Mouse (Mus musculus): ENCODE measurements around the gene Tesk2. TPM values are rescaled to one million over a fixed set of nuclear protein-coding genes. Genes with fewer than 3 reads are reported as not detected.
A peak's percentile ranks its signal among the peaks of the same experiment; 100 is the strongest.

The Tesk2 gene
- polyA plus RNA-seq, 1 experiment from 2014 or later, result 6.7 TPM

- Histone ChIP-seq H3K27ac (no peak overlapping the region), H3K4me1 (0 out of 2 replicates have a peak, but pooled peaks cover 3% of the 10 kb centered on the region), H3K36me3 (peaks cover 87% of the 10 kb centered on the region), H3K9ac (no peak overlapping the region), H3K4me2 (no peak overlapping the region), H3K4me3 (no peak overlapping the region), H3K9me3 (no peaks in the 10 kb centered on the region), H3K27me3 (no peaks in the 10 kb centered on the region)
- WGBS, result 86% methylated on average over 2 of the region's 2 CpGs
- ATAC-seq (ENCODE audit: borderline replicate concordance, extremely low read depth, low FRiP score, low TSS enrichment), result no peak
Observed at GRCm38 (mm10) chr4:116692146-116692545, 28.6 kb upstream of the Tesk2 start.

DNA sequence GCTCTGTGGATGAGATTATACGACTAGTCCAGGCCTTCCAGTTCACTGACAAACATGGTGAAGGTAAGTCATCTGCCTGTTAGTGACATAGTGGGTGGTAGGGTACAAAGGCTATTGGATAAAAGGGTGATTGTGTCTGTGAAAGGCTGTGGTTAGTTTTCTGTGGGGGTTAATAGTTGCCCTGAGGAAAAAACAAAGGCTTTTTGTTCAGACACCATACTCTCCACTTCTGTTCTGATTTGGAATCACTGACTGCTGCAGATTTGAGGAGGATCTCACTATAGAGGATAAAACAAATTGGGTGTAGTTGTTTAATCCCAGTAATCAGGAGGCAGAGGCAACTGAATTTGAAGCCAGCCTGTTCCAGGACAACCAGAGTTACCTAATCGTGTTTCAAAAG lies 27.0 kb upstream of the Tesk2 start:
- ATAC-seq (ENCODE audit: borderline replicate concordance, extremely low read depth, low FRiP score, low TSS enrichment), result no peak
- H3K4me3 ChIP-seq, result no peak overlapping the region
- no peaks in the 10 kb centered on the region for H3K27me3 ChIP-seq
- H3K4me2 ChIP-seq, result no peak overlapping the region
- H3K9ac ChIP-seq, result no peak overlapping the region
- H3K36me3 ChIP-seq, result peaks cover 90% of the 10 kb centered on the region
- H3K9me3 ChIP-seq, result no peaks in the 10 kb centered on the region
- WGBS, result 72% methylated on average over 2 of the region's 2 CpGs
- no peak overlapping the region for H3K27ac ChIP-seq
- no peaks in the 10 kb centered on the region for H3K4me1 ChIP-seq

DNA sequence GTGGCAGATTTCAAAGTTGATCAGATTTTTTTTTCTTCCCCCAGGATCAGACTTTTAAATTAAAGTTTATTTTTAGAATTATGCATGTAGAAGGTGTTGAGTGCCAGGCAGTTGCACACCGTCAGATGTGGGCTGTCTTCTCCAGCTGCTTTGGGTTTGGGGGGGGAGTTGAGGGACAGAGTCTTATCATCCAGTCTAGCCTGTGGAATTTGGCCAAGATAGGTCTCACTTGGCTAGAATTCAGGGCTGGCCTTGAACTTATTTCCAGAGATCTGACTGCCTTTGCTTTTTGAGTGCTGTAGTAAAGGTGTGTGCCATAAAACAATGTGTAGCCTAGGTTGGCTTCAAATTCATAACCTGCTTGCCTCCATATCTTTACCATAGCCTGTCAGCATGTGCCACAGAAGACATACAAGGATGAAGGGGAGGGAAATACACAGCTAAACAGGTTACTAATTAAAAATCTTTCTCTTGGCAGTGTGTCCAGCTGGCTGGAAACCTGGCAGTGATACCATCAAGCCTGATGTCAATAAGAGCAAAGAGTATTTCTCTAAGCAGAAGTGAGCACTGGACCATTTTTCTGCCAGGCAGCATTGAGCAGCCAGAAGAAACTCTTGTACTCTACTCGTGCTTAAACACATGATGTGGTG lies 21.9 kb upstream of the Tesk2 start:
- H3K4me1 ChIP-seq, result no peaks in the 10 kb centered on the region
- peaks cover 72% of the 10 kb centered on the region for H3K36me3 ChIP-seq
- H3K4me3 ChIP-seq, result no peak overlapping the region
- no peak overlapping the region for H3K4me2 ChIP-seq
- no peaks in the 10 kb centered on the region for H3K27me3 ChIP-seq
- no peaks in the 10 kb centered on the region for H3K9me3 ChIP-seq
- no peak overlapping the region for H3K27ac ChIP-seq
- 58% methylated on average over 2 of the region's 2 CpGs for whole genome bisulfite sequencing
- H3K9ac ChIP-seq, result no peak overlapping the region
- ATAC-seq (ENCODE audit: borderline replicate concordance, extremely low read depth, low FRiP score, low TSS enrichment), result no peak

GRCm38 (mm10) chr4:116700964-116701363 lies 19.8 kb upstream of the Tesk2 start:
- Histone ChIP-seq H3K36me3 (peaks cover 54% of the 10 kb centered on the region), H3K4me2 (no peak overlapping the region), H3K27me3 (no peaks in the 10 kb centered on the region), H3K9me3 (no peaks in the 10 kb centered on the region), H3K9ac (no peak overlapping the region), H3K4me3 (no peak overlapping the region), H3K27ac (no peak overlapping the region), H3K4me1 (no peaks in the 10 kb centered on the region)
- 81% methylated on average over 1 of the region's 1 CpGs for WGBS
- no peak for ATAC-seq (ENCODE audit: borderline replicate concordance, extremely low read depth, low FRiP score, low TSS enrichment)

GRCm38 (mm10) chr4:116703804-116704203 lies 16.9 kb upstream of the Tesk2 start:
- Histone ChIP-seq H3K4me2 (no peak overlapping the region), H3K9me3 (no peaks in the 10 kb centered on the region), H3K27ac (no peak overlapping the region), H3K36me3 (peaks cover 29% of the 10 kb centered on the region), H3K4me3 (no peak overlapping the region), H3K4me1 (peaks cover 5% of the 10 kb centered on the region; the same call in 1 of the 2 replicates), H3K27me3 (no peaks in the 10 kb centered on the region), H3K9ac (no peak overlapping the region)
- ATAC-seq (ENCODE audit: borderline replicate concordance, extremely low read depth, low FRiP score, low TSS enrichment), result no peak
- 32% methylated on average over 6 of the region's 6 CpGs for WGBS

- ATAC-seq (ENCODE audit: borderline replicate concordance, extremely low read depth, low FRiP score, low TSS enrichment), result no peak
- Histone ChIP-seq H3K27ac (no peak overlapping the region), H3K27me3 (no peaks in the 10 kb centered on the region), H3K4me3 (peak overlapping the region; percentile 72), H3K9me3 (no peaks in the 10 kb centered on the region), H3K4me2 (peak overlapping the region; percentile 76), H3K9ac (peak overlapping the region; percentile 76), H3K36me3 (peaks cover 11% of the 10 kb centered on the region; the same call in 1 of the 2 replicates), H3K4me1 (peaks cover 13% of the 10 kb centered on the region; the same call in 1 of the 2 replicates)
- WGBS, result 14% methylated on average over 9 of the region's 9 CpGs
Observed at GRCm38 (mm10) chr4:116707666-116708065, 13.1 kb upstream of the Tesk2 start.

DNA sequence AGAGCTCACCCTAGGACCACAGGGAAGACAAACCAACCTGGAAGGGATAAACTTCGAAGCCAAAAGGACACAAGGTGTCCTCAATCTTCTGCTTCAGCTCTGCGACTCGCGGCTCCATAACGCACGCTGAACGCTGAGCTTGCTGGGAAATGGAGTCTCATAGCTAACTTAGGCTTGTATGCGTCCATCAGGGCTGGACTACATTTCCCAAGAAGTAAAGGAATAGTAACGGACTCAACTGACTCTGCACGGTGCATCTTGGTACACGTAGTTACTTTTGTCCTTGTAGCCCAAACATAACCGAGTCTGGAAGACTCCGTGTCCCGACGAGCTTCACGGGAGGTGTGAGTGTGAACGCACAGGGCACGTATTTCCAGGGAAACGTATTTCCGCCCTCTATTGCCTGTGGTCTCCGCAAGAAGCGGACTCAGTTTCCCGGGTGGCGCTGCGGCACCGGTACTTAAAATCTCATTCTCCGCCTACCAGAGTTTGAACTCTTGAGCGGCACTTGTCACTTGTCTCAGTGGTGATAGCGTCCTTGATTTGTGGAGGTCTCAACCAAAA lies 12.5 kb upstream of the Tesk2 start, which contains the start of the genes Mmachc and Ccdc163:
Gene Mmachc (minus strand): TSS at position 206 of the 564 bp plus-strand sequence.
Gene Ccdc163 (plus strand): TSS at position 309 of the 564 bp plus-strand sequence.
- H3K4me2 ChIP-seq, result peak within 1 kb of the TSS; percentile 76
- H3K9ac ChIP-seq, result peak within 1 kb of the TSS; percentile 76
- no peaks in the 10 kb centered on the region for H3K9me3 ChIP-seq
- peak; percentile 98 for ATAC-seq (ENCODE audit: borderline replicate concordance, extremely low read depth, low FRiP score, low TSS enrichment)
- no peaks in the 10 kb centered on the region for H3K27me3 ChIP-seq
- under 1% methylated on average over 29 of the region's 29 CpGs for WGBS
- H3K4me3 ChIP-seq, result peak within 1 kb of the TSS; percentile 72
- H3K27ac ChIP-seq, result no peak within 1 kb of the TSS
- H3K36me3 ChIP-seq, result peaks cover 11% of the 10 kb centered on the region; the same call in 1 of the 2 replicates
- peaks cover 13% of the 10 kb centered on the region; the same call in 1 of the 2 replicates for H3K4me1 ChIP-seq

DNA sequence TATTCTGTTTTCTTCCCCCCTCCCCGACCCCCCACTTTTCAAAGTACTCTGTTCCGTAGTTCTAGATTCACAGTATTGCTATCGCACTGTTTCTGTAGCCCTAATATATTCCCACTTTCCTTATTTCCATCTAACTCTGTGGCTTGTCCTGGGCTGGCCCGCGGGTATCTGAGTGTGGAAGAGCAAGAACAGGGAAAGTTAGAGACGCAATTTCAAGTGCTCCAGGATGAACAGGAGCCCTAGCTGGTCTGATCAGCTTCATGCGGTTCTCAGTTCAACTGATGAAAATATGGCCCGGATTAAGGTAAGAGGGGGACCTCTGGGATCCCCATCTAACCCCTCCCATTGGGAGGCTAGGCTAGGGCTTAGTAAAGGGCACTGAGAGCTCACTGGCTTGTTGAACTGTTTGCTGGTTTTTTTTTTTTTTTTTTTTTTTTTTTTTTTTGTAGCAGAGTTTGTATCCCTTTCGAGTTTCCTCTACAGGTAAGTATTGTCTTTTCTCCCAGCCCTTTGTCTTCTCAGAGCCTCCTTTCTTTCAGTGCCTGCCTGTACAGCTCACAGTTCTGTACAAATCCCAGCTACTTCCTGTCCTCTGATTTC lies 11.9 kb upstream of the Tesk2 start:
- ATAC-seq (ENCODE audit: borderline replicate concordance, extremely low read depth, low FRiP score, low TSS enrichment), result 0 out of 2 replicates have a peak, but pooled peaks have one; percentile 12
- Histone ChIP-seq H3K9me3 (no peaks in the 10 kb centered on the region), H3K9ac (peak overlapping the region; percentile 54), H3K4me3 (peak overlapping the region; percentile 72), H3K4me1 (peaks cover 13% of the 10 kb centered on the region; the same call in 1 of the 2 replicates), H3K36me3 (peaks cover 9% of the 10 kb centered on the region; the same call in 1 of the 2 replicates), H3K4me2 (peak overlapping the region; percentile 76), H3K27ac (no peak overlapping the region), H3K27me3 (no peaks in the 10 kb centered on the region)
- 4% methylated on average over 9 of the region's 9 CpGs for WGBS

DNA sequence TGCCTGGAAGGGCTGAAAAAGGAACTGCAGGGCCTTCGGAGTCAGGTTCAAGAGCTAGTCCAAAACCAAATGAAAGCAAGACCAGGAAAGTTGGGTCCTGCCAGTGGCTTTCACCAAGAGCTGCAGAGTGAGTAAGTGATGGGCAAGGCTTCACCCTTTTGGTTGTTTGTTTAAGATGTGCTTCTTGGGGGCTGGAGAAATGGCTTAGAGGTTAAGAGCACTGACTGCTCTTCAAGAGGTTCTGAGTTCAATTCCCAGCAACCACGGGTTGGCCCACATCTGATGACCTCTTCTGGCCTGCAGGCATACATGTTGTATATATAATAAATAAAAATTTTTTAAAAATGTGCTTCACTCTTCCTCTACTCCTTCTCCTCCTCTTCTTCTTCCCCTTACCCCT lies 10.6 kb upstream of the Tesk2 start:
- no peak overlapping the region for H3K27ac ChIP-seq
- WGBS, result 86% methylated on average over 2 of the region's 2 CpGs
- no peak overlapping the region for H3K4me2 ChIP-seq
- no peak for ATAC-seq (ENCODE audit: borderline replicate concordance, extremely low read depth, low FRiP score, low TSS enrichment)
- peaks cover 13% of the 10 kb centered on the region for H3K36me3 ChIP-seq
- H3K4me3 ChIP-seq, result no peak overlapping the region
- peaks cover 13% of the 10 kb centered on the region; the same call in 1 of the 2 replicates for H3K4me1 ChIP-seq
- no peaks in the 10 kb centered on the region for H3K27me3 ChIP-seq
- no peak overlapping the region for H3K9ac ChIP-seq
- H3K9me3 ChIP-seq, result no peaks in the 10 kb centered on the region

- no peak overlapping the region for H3K4me2 ChIP-seq
- no peak for ATAC-seq (ENCODE audit: borderline replicate concordance, extremely low read depth, low FRiP score, low TSS enrichment)
- H3K4me3 ChIP-seq, result no peak overlapping the region
- no peak overlapping the region for H3K9ac ChIP-seq
- H3K4me1 ChIP-seq, result peaks cover 11% of the 10 kb centered on the region; the same call in 1 of the 2 replicates
- 77% methylated on average over 1 of the region's 1 CpGs for WGBS
- H3K36me3 ChIP-seq, result peaks cover 16% of the 10 kb centered on the region
- H3K9me3 ChIP-seq, result no peaks in the 10 kb centered on the region
- H3K27ac ChIP-seq, result no peak overlapping the region
- H3K27me3 ChIP-seq, result no peaks in the 10 kb centered on the region
Observed at GRCm38 (mm10) chr4:116712536-116712935, 8.2 kb upstream of the Tesk2 start.

- no peak overlapping the region for H3K9ac ChIP-seq
- H3K4me3 ChIP-seq, result no peak overlapping the region
- no peaks in the 10 kb centered on the region for H3K27me3 ChIP-seq
- WGBS, result 8% methylated on average over 3 of the region's 3 CpGs
- H3K4me2 ChIP-seq, result no peak overlapping the region
- no peak for ATAC-seq (ENCODE audit: borderline replicate concordance, extremely low read depth, low FRiP score, low TSS enrichment)
- H3K4me1 ChIP-seq, result peaks cover 15% of the 10 kb centered on the region
- no peaks in the 10 kb centered on the region for H3K9me3 ChIP-seq
- peaks cover 7% of the 10 kb centered on the region for H3K36me3 ChIP-seq
- no peak overlapping the region for H3K27ac ChIP-seq
Observed at GRCm38 (mm10) chr4:116719396-116719795, 1.4 kb upstream of the Tesk2 start.

Measured in lung, embryonic 15.5 days (tissue).